Mouse (Mus musculus): ENCODE measurements at regions not wholly inside any gene's neighbourhood (a gene's known extent, or its start where the extent isn't known, plus 50 kb on each side); places are given as distances from the start of the nearest gene placed in this dataset.

- no peak overlapping the region for H3K4me2 ChIP-seq (ENCODE audit: low read length)
- H3K27ac ChIP-seq (ENCODE audit: low read length) = no peak overlapping the region
- ATAC-seq = no peak
- H3K27me3 ChIP-seq (ENCODE audit: control insufficient read depth, insufficient read depth, low read depth, low read length) = no peaks in the 10 kb centered on the region
- H3K4me1 ChIP-seq (ENCODE audit: control insufficient read depth, insufficient read depth, low read length) = no peaks in the 10 kb centered on the region
- no peaks in the 10 kb centered on the region for H3K36me3 ChIP-seq (ENCODE audit: control insufficient read depth, insufficient read depth, low read length)
- H3K4me3 ChIP-seq (ENCODE audit: low read depth, low read length) = no peak overlapping the region
- no peaks in the 10 kb centered on the region for H3K9me3 ChIP-seq (replicated peaks; ENCODE audit: control insufficient read depth, low read length, poor library complexity, severe bottlenecking)
- H3K9ac ChIP-seq (ENCODE audit: low read depth, low read length) = no peak overlapping the region
- 81% methylated on average over 3 of the region's 3 CpGs for WGBS
Measured at GRCm38 (mm10) chr1:137195065-137195620, 234.9 kb upstream of the Nr5a2 start.

GRCm38 (mm10) chr1:137178231-137178630 lies 218.0 kb upstream of the Nr5a2 start:
- no peaks in the 10 kb centered on the region for H3K36me3 ChIP-seq (ENCODE audit: control insufficient read depth, insufficient read depth, low read length)
- H3K4me2 ChIP-seq (ENCODE audit: low read length) = no peak overlapping the region
- no peak overlapping the region for H3K27ac ChIP-seq (ENCODE audit: low read length)
- H3K27me3 ChIP-seq (ENCODE audit: control insufficient read depth, insufficient read depth, low read depth, low read length) = no peaks in the 10 kb centered on the region
- no peak for ATAC-seq
- H3K9ac ChIP-seq (ENCODE audit: low read depth, low read length) = no peak overlapping the region
- H3K4me1 ChIP-seq (ENCODE audit: control insufficient read depth, insufficient read depth, low read length) = peaks cover 9% of the 10 kb centered on the region
- WGBS = 96% methylated on average over 4 of the region's 4 CpGs
- H3K9me3 ChIP-seq (replicated peaks; ENCODE audit: control insufficient read depth, low read length, poor library complexity, severe bottlenecking) = no peaks in the 10 kb centered on the region
- no peak overlapping the region for H3K4me3 ChIP-seq (ENCODE audit: low read depth, low read length)

- Histone ChIP-seq H3K4me3 (ENCODE audit: low read depth, low read length) (no peak overlapping the region), H3K27ac (ENCODE audit: low read length) (no peak overlapping the region), H3K9me3 (replicated peaks; ENCODE audit: control insufficient read depth, low read length, poor library complexity, severe bottlenecking) (no peaks in the 10 kb centered on the region), H3K36me3 (ENCODE audit: control insufficient read depth, insufficient read depth, low read length) (no peaks in the 10 kb centered on the region), H3K4me2 (ENCODE audit: low read length) (peak overlapping the region; percentile 41), H3K9ac (ENCODE audit: low read depth, low read length) (no peak overlapping the region), H3K27me3 (ENCODE audit: control insufficient read depth, insufficient read depth, low read depth, low read length) (no peaks in the 10 kb centered on the region), H3K4me1 (ENCODE audit: control insufficient read depth, insufficient read depth, low read length) (peaks cover 9% of the 10 kb centered on the region)
- no peak for ATAC-seq
- 39% methylated on average over 15 of the region's 15 CpGs for WGBS
Measured at GRCm38 (mm10) chr1:137176696-137177095, 216.4 kb upstream of the Nr5a2 start.

- no peak overlapping the region for H3K4me2 ChIP-seq (ENCODE audit: low read length)
- no peaks in the 10 kb centered on the region for H3K9me3 ChIP-seq (replicated peaks; ENCODE audit: control insufficient read depth, low read length, poor library complexity, severe bottlenecking)
- no peak overlapping the region for H3K4me3 ChIP-seq (ENCODE audit: low read depth, low read length)
- ATAC-seq = no peak
- no peaks in the 10 kb centered on the region for H3K27me3 ChIP-seq (ENCODE audit: control insufficient read depth, insufficient read depth, low read depth, low read length)
- WGBS = 42% methylated on average over 5 of the region's 5 CpGs
- H3K27ac ChIP-seq (ENCODE audit: low read length) = no peak overlapping the region
- no peak overlapping the region for H3K9ac ChIP-seq (ENCODE audit: low read depth, low read length)
- peaks cover 13% of the 10 kb centered on the region for H3K4me1 ChIP-seq (ENCODE audit: control insufficient read depth, insufficient read depth, low read length)
- H3K36me3 ChIP-seq (ENCODE audit: control insufficient read depth, insufficient read depth, low read length) = no peaks in the 10 kb centered on the region
Measured at GRCm38 (mm10) chr1:137174081-137174480, 213.8 kb upstream of the Nr5a2 start.

GRCm38 (mm10) chr1:137172128-137172527 lies 211.9 kb upstream of the Nr5a2 start:
- Histone ChIP-seq H3K36me3 (ENCODE audit: control insufficient read depth, insufficient read depth, low read length) (no peaks in the 10 kb centered on the region), H3K9ac (ENCODE audit: low read depth, low read length) (no peak overlapping the region), H3K27me3 (ENCODE audit: control insufficient read depth, insufficient read depth, low read depth, low read length) (no peaks in the 10 kb centered on the region), H3K27ac (ENCODE audit: low read length) (no peak overlapping the region), H3K4me1 (ENCODE audit: control insufficient read depth, insufficient read depth, low read length) (peaks cover 7% of the 10 kb centered on the region; the same call in 1 of the 2 replicates), H3K9me3 (replicated peaks; ENCODE audit: control insufficient read depth, low read length, poor library complexity, severe bottlenecking) (no peaks in the 10 kb centered on the region), H3K4me3 (ENCODE audit: low read depth, low read length) (no peak overlapping the region), H3K4me2 (ENCODE audit: low read length) (no peak overlapping the region)
- 88% methylated on average over 6 of the region's 6 CpGs for whole genome bisulfite sequencing
- no peak for ATAC-seq

- no peak overlapping the region for H3K9ac ChIP-seq (ENCODE audit: low read depth, low read length)
- no peaks in the 10 kb centered on the region for H3K9me3 ChIP-seq (replicated peaks; ENCODE audit: control insufficient read depth, low read length, poor library complexity, severe bottlenecking)
- H3K36me3 ChIP-seq (ENCODE audit: control insufficient read depth, insufficient read depth, low read length) = no peaks in the 10 kb centered on the region
- no peak overlapping the region for H3K4me2 ChIP-seq (ENCODE audit: low read length)
- no peak overlapping the region for H3K4me3 ChIP-seq (ENCODE audit: low read depth, low read length)
- no peaks in the 10 kb centered on the region for H3K27me3 ChIP-seq (ENCODE audit: control insufficient read depth, insufficient read depth, low read depth, low read length)
- H3K4me1 ChIP-seq (ENCODE audit: control insufficient read depth, insufficient read depth, low read length) = 0 out of 2 replicates have a peak, but pooled peaks cover 3% of the 10 kb centered on the region
- WGBS = 71% methylated on average over 5 of the region's 5 CpGs
- no peak overlapping the region for H3K27ac ChIP-seq (ENCODE audit: low read length)
- ATAC-seq = no peak
Measured at GRCm38 (mm10) chr1:137171451-137171850, 211.2 kb upstream of the Nr5a2 start.

- H3K27me3 ChIP-seq (ENCODE audit: control insufficient read depth, insufficient read depth, low read depth, low read length) = no peaks in the 10 kb centered on the region
- no peaks in the 10 kb centered on the region for H3K4me1 ChIP-seq (ENCODE audit: control insufficient read depth, insufficient read depth, low read length)
- H3K36me3 ChIP-seq (ENCODE audit: control insufficient read depth, insufficient read depth, low read length) = no peaks in the 10 kb centered on the region
- 86% methylated on average over 3 of the region's 3 CpGs for WGBS
- no peak overlapping the region for H3K9ac ChIP-seq (ENCODE audit: low read depth, low read length)
- no peak overlapping the region for H3K4me2 ChIP-seq (ENCODE audit: low read length)
- no peak overlapping the region for H3K27ac ChIP-seq (ENCODE audit: low read length)
- ATAC-seq = no peak
- no peak overlapping the region for H3K4me3 ChIP-seq (ENCODE audit: low read depth, low read length)
- H3K9me3 ChIP-seq (replicated peaks; ENCODE audit: control insufficient read depth, low read length, poor library complexity, severe bottlenecking) = no peaks in the 10 kb centered on the region
Measured at GRCm38 (mm10) chr1:137147891-137148290, 187.6 kb upstream of the Nr5a2 start.

- Histone ChIP-seq H3K9ac (ENCODE audit: low read depth, low read length) (no peak overlapping the region), H3K27ac (ENCODE audit: low read length) (no peak overlapping the region), H3K4me1 (ENCODE audit: control insufficient read depth, insufficient read depth, low read length) (no peaks in the 10 kb centered on the region), H3K27me3 (ENCODE audit: control insufficient read depth, insufficient read depth, low read depth, low read length) (no peaks in the 10 kb centered on the region), H3K9me3 (replicated peaks; ENCODE audit: control insufficient read depth, low read length, poor library complexity, severe bottlenecking) (no peaks in the 10 kb centered on the region), H3K4me2 (ENCODE audit: low read length) (no peak overlapping the region), H3K4me3 (ENCODE audit: low read depth, low read length) (no peak overlapping the region), H3K36me3 (ENCODE audit: control insufficient read depth, insufficient read depth, low read length) (no peaks in the 10 kb centered on the region)
- 90% methylated on average over 13 of the region's 13 CpGs for WGBS
- no peak for ATAC-seq
Measured at GRCm38 (mm10) chr1:137141879-137142570, 181.8 kb upstream of the Nr5a2 start.

- H3K4me3 ChIP-seq (ENCODE audit: low read depth, low read length) = no peak overlapping the region
- no peaks in the 10 kb centered on the region for H3K4me1 ChIP-seq (ENCODE audit: control insufficient read depth, insufficient read depth, low read length)
- no peak for ATAC-seq
- WGBS = 93% methylated on average over 5 of the region's 5 CpGs
- H3K4me2 ChIP-seq (ENCODE audit: low read length) = no peak overlapping the region
- H3K27ac ChIP-seq (ENCODE audit: low read length) = no peak overlapping the region
- no peaks in the 10 kb centered on the region for H3K9me3 ChIP-seq (replicated peaks; ENCODE audit: control insufficient read depth, low read length, poor library complexity, severe bottlenecking)
- H3K9ac ChIP-seq (ENCODE audit: low read depth, low read length) = no peak overlapping the region
- H3K27me3 ChIP-seq (ENCODE audit: control insufficient read depth, insufficient read depth, low read depth, low read length) = no peaks in the 10 kb centered on the region
- no peaks in the 10 kb centered on the region for H3K36me3 ChIP-seq (ENCODE audit: control insufficient read depth, insufficient read depth, low read length)
Measured at GRCm38 (mm10) chr1:137141372-137141771, 181.1 kb upstream of the Nr5a2 start.
